Mouse (Mus musculus) left cerebral cortex, adult 11 months (tissue): ENCODE measurements around the gene Commd2.

Source experiments
- DNase-seq: peaks from one replicate; pipeline ENCODE4 v3.0.0; 2022; ENCODE audit warnings: low spot score

The Commd2 gene

GRCm38 (mm10) chr3:57615652-57616051 is 35.9 kb downstream of the Commd2 start:
- DNase-seq = no peak

GRCm38 (mm10) chr3:57612430-57612997 is 39.0 kb downstream of the Commd2 start:
- no peak for DNase-seq

- no peak for DNase-seq
Observed at GRCm38 (mm10) chr3:57611776-57612175, 39.7 kb downstream of the Commd2 start.

- DNase-seq = no peak
Observed at GRCm38 (mm10) chr3:57604618-57605015, 46.9 kb downstream of the Commd2 start.

- DNase-seq = no peak
Observed at GRCm38 (mm10) chr3:57603891-57604617, 47.5 kb downstream of the Commd2 start.

GRCm38 (mm10) chr3:57602610-57603009 is 48.9 kb downstream of the Commd2 start:
- DNase-seq = no peak

GRCm38 (mm10) chr3:57596566-57596965 is 54.9 kb downstream of the Commd2 start:
- no peak for DNase-seq

GRCm38 (mm10) chr3:57595506-57595905 is 56.0 kb downstream of the Commd2 start:
- no peak for DNase-seq
